Mouse (Mus musculus) left cerebral cortex, postnatal 25 days (tissue): ENCODE results near the gene Ch25h. TPM values are rescaled to one million over a fixed set of nuclear protein-coding genes. Genes with fewer than 3 reads are reported as not detected.

Experiments used
- DNase-seq, 2 experiments: peaks; one replicate each; pipeline ENCODE4 v3.0.0; 2022; ENCODE audit warnings: low spot score in 2 of 2, mixed read lengths in 1 of 2
- intact Hi-C: fragments of 180-260 bp; cut with DNase I; formaldehyde crosslinking; loops from one replicate; pipeline ENCODE4 v1.15.1; 2025
- total RNA-seq, 2 experiments: library from RNA; stranded (reverse); gene quantifications; 2 replicates each; pipeline ENCODE4 v1.2.3; 2021

The Ch25h gene
- total RNA-seq, 2 experiments from 2014 or later = 0.23 to 0.50 TPM

GRCm38 (mm10) chr19:34474228-34474990 is 555 bp downstream of the Ch25h start:
- intact Hi-C loops = no loop called here
- peak in 1 of 2 experiments; percentile 18 for DNase-seq

GRCm38 (mm10) chr19:34471703-34472102 is 3.3 kb downstream of the Ch25h start:
- no peak for DNase-seq
- intact Hi-C loops = no loop called here

GRCm38 (mm10) chr19:34468794-34469193 is 6.2 kb downstream of the Ch25h start:
- intact Hi-C loops = no loop called here

GRCm38 (mm10) chr19:34468216-34468615 is 6.7 kb downstream of the Ch25h start:
- intact Hi-C loops = no loop called here
- DNase-seq = no peak

More at GRCm38 (mm10) chr19:34468794-34469193, 6.2 kb downstream of the Ch25h start:
- no peak for DNase-seq

GRCm38 (mm10) chr19:34464453-34464852 is 10.5 kb downstream of the Ch25h start:
- DNase-seq = no peak
- intact Hi-C loops = no loop called here

GRCm38 (mm10) chr19:34461451-34462019 is 13.4 kb downstream of the Ch25h start:
- DNase-seq = no peak
- intact Hi-C loops = no loop called here

- no peak for DNase-seq
- intact Hi-C loops = no loop called here
These were observed 24.1 kb downstream of the Ch25h start for GRCm38 (mm10) chr19:34450784-34451370.

- intact Hi-C loops = no loop called here
- DNase-seq = no peak
These were observed 26.1 kb downstream of the Ch25h start for GRCm38 (mm10) chr19:34448851-34449250.

- no peak for DNase-seq
- intact Hi-C loops = no loop called here
These were observed 29.5 kb downstream of the Ch25h start for GRCm38 (mm10) chr19:34445410-34446012.

- intact Hi-C loops = no loop called here
- DNase-seq = no peak
These were observed 30.2 kb downstream of the Ch25h start for GRCm38 (mm10) chr19:34444785-34445184.

- intact Hi-C loops = no loop called here
These were observed 33.0 kb downstream of the Ch25h start for GRCm38 (mm10) chr19:34441979-34442378.

GRCm38 (mm10) chr19:34435197-34435611 is 39.8 kb downstream of the Ch25h start:
- intact Hi-C loops = no loop called here
- no peak for DNase-seq

More at GRCm38 (mm10) chr19:34441979-34442378, 33.0 kb downstream of the Ch25h start:
- DNase-seq = peak; percentile 3 to 5

GRCm38 (mm10) chr19:34431314-34431713 is 43.6 kb downstream of the Ch25h start:
- DNase-seq = no peak
- intact Hi-C loops = no loop called here

- intact Hi-C loops = no loop called here
- DNase-seq = no peak
These were observed 51.1 kb downstream of the Ch25h start for GRCm38 (mm10) chr19:34423783-34424335.

Other genes starting within 250 kb of the Ch25h start
- 10 to 100 TPM; 14.2 to 15.5 TPM for gene Acta2, start 219.6 kb downstream of the Ch25h start, total RNA-seq
- gene Fas, start 184.5 kb downstream of the Ch25h start, total RNA-seq = 1 to 10 TPM; 1.3 to 1.4 TPM
- 10 to 100 TPM; 17.5 to 19.7 TPM for gene Lipa, start 52.3 kb upstream of the Ch25h start, total RNA-seq
- gene Ifit2, start 75.5 kb upstream of the Ch25h start, total RNA-seq = 1 to 10 TPM; 5.6 to 7.2 TPM
- 1 to 10 TPM; 3.7 to 4.5 TPM for gene Ifit3, start 108.4 kb upstream of the Ch25h start, total RNA-seq
- 1 to 10 TPM; 1.8 to 2.2 TPM for gene Ifit1bl1, start 126.8 kb upstream of the Ch25h start, total RNA-seq
- 1 to 10 TPM; 1.9 to 2.0 TPM for gene Ifit3b, start 132.8 kb upstream of the Ch25h start, total RNA-seq
- gene Ifit1bl2, start 165.6 kb upstream of the Ch25h start, total RNA-seq = under 1 TPM; 0.46 to 0.60 TPM
- under 1 TPM; 0.69 to 0.73 TPM for gene Ifit1, start 165.7 kb upstream of the Ch25h start, total RNA-seq